In the genomic region with DNA sequence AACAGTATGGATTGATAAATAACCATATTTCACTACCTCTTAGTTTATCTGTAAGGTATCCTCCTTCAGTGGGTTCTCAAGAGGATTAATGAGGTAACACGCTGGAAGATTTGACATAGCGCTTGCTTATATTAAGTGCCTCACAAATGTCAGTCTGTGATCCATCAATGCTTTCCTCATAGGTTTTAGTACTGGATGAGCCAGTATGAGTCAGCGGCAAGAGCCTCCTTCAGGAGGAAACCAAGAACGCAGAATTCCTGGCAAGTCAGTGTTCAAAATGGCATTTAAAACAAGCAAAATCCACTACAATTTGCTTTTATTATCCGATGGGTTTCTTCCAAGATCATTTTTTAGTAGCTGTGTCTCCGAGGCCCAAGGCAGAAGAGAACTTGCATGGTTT, we compare ENCODE assay signal across 24 mouse cellular contexts.
DNase-seq lines count a peak whose midpoint lies in the region; ATAC-seq lines count a peak whose summit lies in the region.
"Had no signal": no experiment of that assay in that cellular context is flagged by ENCODE, and none has a peak within 500 bp of the region (broad histone marks: within the 10 kb centered on the region; RNA-seq: fewer than 3 reads in every experiment).

No protein-coding gene starts in this region.

- peak overlapping the region; percentile 48; the same call in 1 of the 2 replicates for H3K4me2 ChIP-seq in heart, embryonic 13.5 days
- peak overlapping the region; percentile 56; the same call in 1 of the 2 replicates for H3K4me2 ChIP-seq in intestine, embryonic 15.5 days (replicated peaks)
- no peak overlapping the region for H3K4me2 ChIP-seq in stomach, embryonic 15.5 days
- H3K4me2 ChIP-seq: forebrain, embryonic 13.5 days; hindbrain, embryonic 14.5 days had no signal

- H3K4me3 ChIP-seq in heart, embryonic 13.5 days, result no peak overlapping the region
- H3K4me3 ChIP-seq in intestine, embryonic 15.5 days (replicated peaks), result no peak overlapping the region
- H3K4me3 ChIP-seq in stomach, embryonic 15.5 days (replicated peaks), result no peak overlapping the region
- H3K4me3 ChIP-seq: forebrain, embryonic 10.5 days; forebrain, embryonic 13.5 days had no signal

- H3K9ac ChIP-seq in heart, embryonic 13.5 days, result no peak overlapping the region
- no peak overlapping the region for H3K9ac ChIP-seq in intestine, embryonic 15.5 days
- no peak overlapping the region for H3K9ac ChIP-seq in stomach, embryonic 15.5 days
- H3K9ac ChIP-seq: forebrain, embryonic 13.5 days; heart, embryonic 15.5 days; hindbrain, embryonic 14.5 days had no signal

- no peak overlapping the region; the same call in 1 of the 2 replicates for H3K27ac ChIP-seq in heart, embryonic 13.5 days (replicated peaks)
- H3K27ac ChIP-seq in intestine, embryonic 15.5 days, result peak overlapping the region; percentile 77
- H3K27ac ChIP-seq in stomach, embryonic 15.5 days, result no peak overlapping the region
- H3K27ac ChIP-seq: forebrain, embryonic 10.5 days; forebrain, embryonic 13.5 days; hindbrain, embryonic 14.5 days; hindbrain, postnatal 0 days had no signal

- peaks cover 11% of the 10 kb centered on the region; the same call in 1 of the 2 replicates for H3K36me3 ChIP-seq in heart, embryonic 13.5 days
- no peaks in the 10 kb centered on the region for H3K36me3 ChIP-seq in intestine, embryonic 15.5 days
- H3K36me3 ChIP-seq in stomach, embryonic 15.5 days, result no peaks in the 10 kb centered on the region
- H3K36me3 ChIP-seq: forebrain, embryonic 10.5 days; G1E; heart, embryonic 15.5 days had no signal

- H3K27me3 ChIP-seq in heart, embryonic 13.5 days (replicated peaks), result no peaks in the 10 kb centered on the region
- H3K27me3 ChIP-seq in intestine, embryonic 15.5 days (replicated peaks), result no peaks in the 10 kb centered on the region
- no peaks in the 10 kb centered on the region for H3K27me3 ChIP-seq in stomach, embryonic 15.5 days (replicated peaks)
- H3K27me3 ChIP-seq: CH12.LX; forebrain, embryonic 13.5 days; heart, embryonic 15.5 days; Patski had no signal

- no peak for ATAC-seq in heart, embryonic 13.5 days (ENCODE audit: extremely low read depth, insufficient number of reproducible peaks, low FRiP score, low TSS enrichment)
- ATAC-seq in intestine, embryonic 15.5 days, result peak; percentile 61; the same call in 1 of the 2 replicates
- peak; percentile 18; the same call in 1 of the 2 replicates for ATAC-seq in stomach, embryonic 15.5 days (ENCODE audit: insufficient read depth, low FRiP score, low read depth)
- no peak for ATAC-seq in monocyte, adult 5-6 weeks (replicated peaks; ENCODE audit: insufficient number of reproducible peaks, low FRiP score, low TSS enrichment, poor library complexity, severe bottlenecking)
- ATAC-seq: forebrain, embryonic 13.5 days; forebrain, embryonic 16.5 days; hindbrain, postnatal 0 days; inflammation-experienced regulatory T-cells, adult 6 months; Patski had no signal

- intact Hi-C loops in heart, postnatal 14 days (cut with DNase I), result no loop called here

- WGBS in heart, embryonic 13.5 days, result 81% methylated on average over 6 of the region's 6 CpGs
- WGBS in intestine, embryonic 15.5 days, result 50% methylated on average over 6 of the region's 6 CpGs
- WGBS in stomach, embryonic 15.5 days, result 61% methylated on average over 6 of the region's 6 CpGs

- peaks cover 6% of the 10 kb centered on the region; the same call in 1 of the 2 replicates for H3K9me3 ChIP-seq in heart, embryonic 13.5 days
- no peaks in the 10 kb centered on the region for H3K9me3 ChIP-seq in intestine, embryonic 15.5 days
- H3K9me3 ChIP-seq in stomach, embryonic 15.5 days, result no peaks in the 10 kb centered on the region
- H3K9me3 ChIP-seq: forebrain, embryonic 10.5 days; forebrain, embryonic 13.5 days; heart, embryonic 15.5 days had no signal

- H3K4me1 ChIP-seq in heart, embryonic 13.5 days, result 0 out of 2 replicates have a peak, but pooled peaks cover 3% of the 10 kb centered on the region
- H3K4me1 ChIP-seq in intestine, embryonic 15.5 days (replicated peaks), result 0 out of 2 replicates have a peak, but pooled peaks cover 2% of the 10 kb centered on the region
- no peaks in the 10 kb centered on the region for H3K4me1 ChIP-seq in stomach, embryonic 15.5 days
- H3K4me1 ChIP-seq: heart, embryonic 15.5 days had no signal

- no peak for DNase-seq in heart, postnatal 14 days
- no peak for DNase-seq in gastrocnemius, postnatal 4 days (ENCODE audit: low spot score in 2 of 2)
- DNase-seq: adrenal gland, postnatal 10 days; adrenal gland, postnatal 36 days; B cell, adult 2 months; cerebellum, adult 18-20 months; cerebellum, adult 9-10 months; cerebellum, postnatal 14 days; gastrocnemius, postnatal 25 days; kidney, adult 2 months had no signal

Comparison
In these comparisons a context has a peak if more than half of its experiments do, and no peak if none do; other contexts are left out.
1. ATAC-seq: peak in intestine, embryonic 15.5 days (single experiment) and stomach, embryonic 15.5 days (single experiment); none in heart, embryonic 13.5 days (single experiment) and monocyte, adult 5-6 weeks (single experiment).